Mouse (Mus musculus): Measurements from ENCODE around the gene Pdk2.

DNA sequence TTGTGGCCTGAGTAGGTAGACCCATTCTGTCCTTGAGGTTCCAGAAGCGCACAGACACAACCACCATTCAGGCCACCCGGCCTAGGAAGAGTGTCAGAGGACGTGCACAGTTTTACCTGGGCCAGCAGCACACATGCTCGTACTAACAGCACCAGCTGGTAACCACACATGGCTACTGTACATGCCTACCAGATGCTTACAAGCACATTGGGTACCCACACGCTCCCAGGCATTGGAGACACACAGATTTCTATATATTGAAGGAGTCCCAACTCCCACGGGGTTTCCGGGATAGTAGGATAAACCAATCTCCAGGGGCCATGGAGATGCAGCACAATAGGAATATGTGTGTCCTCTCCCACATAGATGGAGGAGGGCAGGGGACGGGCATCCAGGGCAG is 38.4 kb downstream of the Pdk2 start:
- TF ChIP-seq HCFC1 (IDR thresholded peaks at IDR 0.05; ENCODE audit: borderline replicate concordance, insufficient read depth, low read length) (no peak), ZC3H11A (IDR thresholded peaks at IDR 0.05; ENCODE audit: borderline replicate concordance, low read depth, low read length) (no peak), ZNF384 (IDR thresholded peaks at IDR 0.05; ENCODE audit: low read depth, low read length) (no peak)
